ENCODE assay signal across 8 mouse cellular contexts in genomic region chr13:21786899-21787629, GRCm38 (mm10). TPM values are rescaled to one million over a fixed set of nuclear protein-coding genes. Genes with fewer than 3 reads are reported as not detected.
DNase-seq lines count a peak whose midpoint lies in the region; ATAC-seq and TF ChIP-seq lines count a peak whose summit lies in the region.
"Not testable (repeated sequence)": the region's sequence is repeated elsewhere in the genome, so short reads cannot be mapped to it uniquely, and the experiment has no call there.

Hist1h2an (minus strand) TSS chr13:21787218.
Hist1h2bp (plus strand) TSS chr13:21787461.

- under 1% methylated on average over 31 of the region's 63 CpGs for WGBS in forebrain, embryonic 14.5 days
- WGBS in neural tube, embryonic 15.5 days = under 1% methylated on average over 38 of the region's 63 CpGs

- H3K36me3 ChIP-seq in ES-Bruce4 (ENCODE audit: control insufficient read depth, insufficient read depth, low read length, poor library complexity, severe bottlenecking); forebrain, embryonic 14.5 days (ENCODE audit: control insufficient read depth, insufficient read depth, low read length); neural tube, embryonic 15.5 days: not testable (repeated sequence)

- not testable (repeated sequence) for TF ChIP-seq CTCF in ES-Bruce4 (IDR thresholded peaks at IDR 0.05; ENCODE audit: low read depth, low read length)

- H3K4me1 ChIP-seq in ES-Bruce4 (ENCODE audit: control insufficient read depth, insufficient read depth, low read length) = not testable (repeated sequence)
- H3K4me1 ChIP-seq in forebrain, embryonic 14.5 days (ENCODE audit: control insufficient read depth, insufficient read depth, low read length) = peaks cover 33% of the 10 kb centered on the region
- peaks cover 37% of the 10 kb centered on the region for H3K4me1 ChIP-seq in neural tube, embryonic 15.5 days

- peak within 1 kb of the TSS; percentile 54 for H3K4me3 ChIP-seq in ES-Bruce4 (ENCODE audit: low read depth, low read length)
- H3K4me3 ChIP-seq in forebrain, embryonic 14.5 days (ENCODE audit: low read depth, low read length) = peak within 1 kb of the TSS; percentile 30
- H3K4me3 ChIP-seq in neural tube, embryonic 15.5 days (replicated peaks) = peak within 1 kb of the TSS; percentile 40

- TF ChIP-seq POLR2A in ES-Bruce4 (IDR thresholded peaks at IDR 0.05; ENCODE audit: insufficient read depth, low read length) = peak; percentile 86

- intact Hi-C loops in heart, postnatal 14 days (cut with DNase I) = not testable (repeated sequence)

- not testable (repeated sequence) for H3K9me3 ChIP-seq in ES-Bruce4 (replicated peaks; ENCODE audit: control insufficient read depth, insufficient read depth, low read length, poor library complexity, severe bottlenecking); forebrain, embryonic 14.5 days (replicated peaks; ENCODE audit: control insufficient read depth, low read length); neural tube, embryonic 15.5 days (replicated peaks)

- DNase-seq in cerebellum, adult 11 months = peak; percentile 86
- DNase-seq in forebrain, embryonic 14.5 days (ENCODE audit: low spot score) = peak; percentile 100
- peak; percentile 77 to 87 for DNase-seq in heart, postnatal 14 days
- peak; percentile 94 for DNase-seq in layer of hippocampus, adult 11-12 months (ENCODE audit: low spot score)
- peak; percentile 77 to 88 for DNase-seq in lung, adult 18-20 months
- peak; percentile 95 for DNase-seq in testis, postnatal 14 days (ENCODE audit: low spot score)

- TF ChIP-seq EP300 in ES-Bruce4 (IDR thresholded peaks at IDR 0.05; ENCODE audit: insufficient read depth, low read depth, low read length) = 0 out of 2 replicates have a peak, but pooled peaks have one; percentile 26

- H3K27me3 ChIP-seq in ES-Bruce4 (ENCODE audit: control insufficient read depth, insufficient read depth, low read length, poor library complexity, severe bottlenecking); forebrain, embryonic 14.5 days (replicated peaks; ENCODE audit: control insufficient read depth, insufficient read depth, low read length); neural tube, embryonic 15.5 days (replicated peaks): not testable (repeated sequence)

- H3K27ac ChIP-seq in ES-Bruce4 (ENCODE audit: insufficient read depth, low read length) = peak within 1 kb of the TSS; percentile 88
- peak within 1 kb of the TSS; percentile 87 for H3K27ac ChIP-seq in forebrain, embryonic 14.5 days (ENCODE audit: low read depth, low read length)
- peak within 1 kb of the TSS; percentile 72 for H3K27ac ChIP-seq in neural tube, embryonic 15.5 days (replicated peaks)

- peak within 1 kb of the TSS; percentile 53 for H3K4me2 ChIP-seq in forebrain, embryonic 14.5 days (ENCODE audit: low read length)
- H3K4me2 ChIP-seq in neural tube, embryonic 15.5 days = peak within 1 kb of the TSS; percentile 67

- ATAC-seq in forebrain, embryonic 14.5 days = peak; percentile 93
- ATAC-seq in neural tube, embryonic 15.5 days (ENCODE audit: low FRiP score) = peak; percentile 96

- peak within 1 kb of the TSS; percentile 90 for H3K9ac ChIP-seq in ES-Bruce4 (ENCODE audit: low read depth, poor library complexity, severe bottlenecking)
- peak within 1 kb of the TSS; percentile 54; the same call in 1 of the 2 replicates for H3K9ac ChIP-seq in forebrain, embryonic 14.5 days (ENCODE audit: low read length)
- H3K9ac ChIP-seq in neural tube, embryonic 15.5 days (replicated peaks) = 0 out of 2 replicates have a peak within 1 kb of the TSS, but pooled peaks have one; percentile 34

RNA-seq across cellular contexts. Expression of gene Hist1h2an, which starts in this region (rescaled TPM):
- polyA plus RNA-seq in ES-Bruce4 (2011; ENCODE audit: insufficient read depth, insufficient read length, low read depth, missing spikeins) = not detected in 2 replicates
- 6.6 TPM in 1 of 2 replicates, not detected in the other for polyA plus RNA-seq in forebrain, embryonic 14.5 days (2014; fragmentation: Nextera tagmentation; extraction: Ambion mirVana)
- total RNA-seq in heart, postnatal 14 days (2021) = 10 to 100 TPM; 10.5 to 19.2 TPM
- 4.1 TPM in 1 of 2 replicates, not detected in the other for polyA plus RNA-seq in neural tube, embryonic 15.5 days (2015; fragmentation: Nextera tagmentation; extraction: Ambion mirVana)

RNA-seq across cellular contexts. Expression of gene Hist1h2bp, which starts in this region (rescaled TPM):
- polyA plus RNA-seq in ES-Bruce4 (2011; ENCODE audit: insufficient read depth, insufficient read length, low read depth, missing spikeins) = 2.5 TPM in 1 of 2 replicates, not detected in the other
- 0.84 and 1.5 TPM in 2 replicates for polyA plus RNA-seq in forebrain, embryonic 14.5 days (2014; fragmentation: Nextera tagmentation; extraction: Ambion mirVana)
- 10 to 100 TPM; 19.6 to 53.2 TPM for total RNA-seq in heart, postnatal 14 days (2021)
- polyA plus RNA-seq in neural tube, embryonic 15.5 days (2015; fragmentation: Nextera tagmentation; extraction: Ambion mirVana) = 0.56 and 1.8 TPM in 2 replicates

Comparison
In these comparisons a context has a peak if more than half of its experiments do, and no peak if none do; other contexts are left out.
1. Peak in every context shown above with its lines: DNase-seq, ATAC-seq, H3K4me3 ChIP-seq and H3K27ac ChIP-seq.
2. H3K9ac ChIP-seq: peak in every context shown above with its lines; median percentile 90 in ES-Bruce4; 54 in forebrain, embryonic 14.5 days; 34 in neural tube, embryonic 15.5 days.